Mouse (Mus musculus) CH12.LX (cell line): ENCODE results near the gene Ephx1.

ENCODE experiments used
- CHD1 ChIP-seq: IDR thresholded peaks from 2 replicates; pipeline ENCODE4 v1.6.1; 2012; ENCODE audit warnings: low read depth, low read length, improper control_type of control experiment, inconsistent platforms
- CTCF ChIP-seq, 2 experiments: IDR thresholded peaks in 1 of 2; conservative IDR thresholded peaks in 1 of 2; 2 replicates each; pipeline ENCODE4 v1.5.1; 2011 to 2012; ENCODE audit warnings: low read depth in 2 of 2, low read length in 2 of 2, improper control_type of control experiment in 1 of 2, inconsistent platforms in 1 of 2, mild to moderate bottlenecking in 1 of 2, moderate library complexity in 1 of 2
- ETS1 ChIP-seq: conservative IDR thresholded peaks from 2 replicates; pipeline ENCODE4 v1.6.1; 2012; ENCODE audit warnings: low read depth, mild to moderate bottlenecking, inconsistent platforms, low read length, improper control_type of control experiment, moderate library complexity
- HCFC1 ChIP-seq: IDR thresholded peaks from 2 replicates; pipeline ENCODE4 v1.6.1; 2012; ENCODE audit warnings: low read depth, mild to moderate bottlenecking, inconsistent platforms, low read length, improper control_type of control experiment
- KAT2A ChIP-seq: IDR thresholded peaks from 2 replicates; pipeline ENCODE4 v1.6.1; 2012; ENCODE audit warnings: low read length, improper control_type of control experiment, inconsistent platforms; ENCODE audit not compliant: insufficient replicate concordance
- MXI1 ChIP-seq: IDR thresholded peaks from 2 replicates; pipeline ENCODE4 v1.6.1; 2011; ENCODE audit warnings: mild to moderate bottlenecking, low read depth, low read length, improper control_type of control experiment
- MYC ChIP-seq: IDR thresholded peaks from 2 replicates; pipeline ENCODE4 v1.6.1; 2011; ENCODE audit warnings: low read depth, mild to moderate bottlenecking, improper control_type of control experiment, low read length
- NELFE ChIP-seq: IDR thresholded peaks from 2 replicates; pipeline ENCODE4 v1.6.1; 2011; ENCODE audit warnings: low read depth, low read length, improper control_type of control experiment
- POLR2A ChIP-seq: IDR thresholded peaks from 2 replicates; pipeline ENCODE4 v1.6.1; 2011; ENCODE audit warnings: low read depth, mild to moderate bottlenecking, improper control_type of control experiment, low read length
- USF1 ChIP-seq: IDR thresholded peaks from 2 replicates; pipeline ENCODE4 v1.6.1; 2014; ENCODE audit warnings: low read depth, mild to moderate bottlenecking, inconsistent platforms, low read length, improper control_type of control experiment
- ZMIZ1 ChIP-seq: IDR thresholded peaks from 2 replicates; pipeline ENCODE4 v1.6.1; 2012; ENCODE audit warnings: low read depth, mild to moderate bottlenecking, inconsistent platforms, low read length, improper control_type of control experiment

DNA sequence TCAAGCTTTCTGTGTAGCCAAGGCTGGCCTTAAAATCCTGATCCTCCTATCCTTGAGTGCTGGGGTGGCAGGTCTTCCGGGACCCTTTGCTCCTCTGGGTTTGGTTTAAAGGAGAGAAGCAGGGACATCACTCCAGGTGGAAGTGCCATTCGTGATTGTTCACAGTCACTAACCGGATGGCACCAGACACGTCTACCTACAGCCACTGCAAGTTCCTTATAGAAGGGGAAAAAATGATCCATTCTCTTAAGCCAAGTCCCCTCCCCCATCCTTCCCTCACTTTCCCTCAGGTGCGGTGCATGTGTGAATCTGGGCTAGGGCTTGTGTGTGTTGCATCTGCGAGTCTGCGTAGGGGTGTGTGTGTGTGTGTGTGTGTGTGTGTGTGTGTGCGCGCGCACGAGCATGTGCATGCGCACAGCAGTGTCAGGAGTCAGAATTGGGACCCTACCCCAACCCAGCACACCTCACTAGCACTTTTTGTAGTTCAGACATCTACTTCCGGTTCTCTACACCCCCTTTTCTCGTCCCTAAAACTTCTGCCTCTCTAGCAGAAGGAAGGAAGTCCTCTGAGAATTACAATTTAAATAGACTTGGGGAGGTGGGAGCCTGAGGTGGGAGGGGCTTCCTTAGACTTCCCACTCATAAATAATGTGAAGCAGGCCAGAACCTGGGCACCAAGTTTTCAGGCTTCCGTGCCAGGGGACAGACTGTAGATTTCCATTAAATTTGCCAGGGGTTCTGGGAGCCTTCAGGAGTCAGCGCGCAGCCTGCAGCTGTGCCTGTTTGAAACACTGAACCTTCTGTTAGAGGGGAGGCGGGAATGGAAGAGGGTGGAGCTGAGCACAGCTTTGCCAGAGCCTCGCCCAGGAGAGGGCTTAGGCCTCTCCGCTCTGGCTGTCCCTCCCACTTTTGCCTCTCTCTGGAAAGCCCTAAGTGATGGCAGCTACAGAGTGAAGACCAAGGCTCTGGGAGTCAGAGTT, 75.4 kb downstream of the Ephx1 start:
- TF ChIP-seq ZMIZ1 (no peak), KAT2A (no peak), MYC (no peak), CTCF (conservative IDR thresholded peaks at IDR 0.05 in 1 of 2, IDR thresholded peaks at IDR 0.05 in 1 of 2; ENCODE audit: low read depth in 2 of 2, low read length in 2 of 2) (no peak), HCFC1 (no peak), ETS1 (no peak), POLR2A (no peak), CHD1 (no peak), NELFE (no peak), MXI1 (no peak), USF1 (no peak)
